Mouse (Mus musculus) hindbrain, embryonic 12.5 days (tissue): Measurements from ENCODE around the gene Rarb. TPM values are rescaled to one million over a fixed set of nuclear protein-coding genes. Genes with fewer than 3 reads are reported as not detected.

Experiments
- ATAC-seq: fragments of 200-750 bp; cut with Nextera tagmentation; 2 replicates; pipeline ENCODE4 v1.8.0; 2017; ENCODE audit warnings: moderate TSS enrichment; ENCODE audit not compliant: low FRiP score
- H3K27ac ChIP-seq: fragments of 300-500 bp; sonication (generic); 2 replicates; pipeline ENCODE4 v1.5.1; 2016; ENCODE audit warnings: mild to moderate bottlenecking
- H3K27me3 ChIP-seq: fragments of 300-500 bp; sonication (generic); 2 replicates; pipeline ENCODE4 v1.6.1; 2016; ENCODE audit warnings: mild to moderate bottlenecking
- H3K36me3 ChIP-seq: fragments of 300-500 bp; sonication (generic); 2 replicates; pipeline ENCODE4 v1.6.1; 2016; ENCODE audit warnings: mild to moderate bottlenecking
- H3K4me1 ChIP-seq: fragments of 300-500 bp; sonication (generic); 2 replicates; pipeline ENCODE4 v1.6.1; 2016
- H3K4me2 ChIP-seq: fragments of 300-500 bp; sonication (generic); replicated peaks from 2 replicates; pipeline ENCODE4 v1.6.1; 2016; ENCODE audit warnings: mild to moderate bottlenecking
- H3K4me3 ChIP-seq: fragments of 300-500 bp; sonication (generic); 2 replicates; pipeline ENCODE4 v1.5.1; 2016; ENCODE audit warnings: mild to moderate bottlenecking
- H3K9ac ChIP-seq: fragments of 300-500 bp; sonication (generic); 2 replicates; pipeline ENCODE4 v1.6.1; 2016; ENCODE audit warnings: mild to moderate bottlenecking, moderate library complexity
- H3K9me3 ChIP-seq: fragments of 300-500 bp; sonication (generic); replicated peaks from 2 replicates; pipeline ENCODE4 v1.6.1; 2016; ENCODE audit warnings: mild to moderate bottlenecking
- WGBS: fragments of 180-500 bp; shearing (Covaris S2); methylation state at CpG from one replicate; pipeline ENCODE4 v1.1.7; 2016; 5-methylcytosine and 5-hydroxymethylcytosine counted together
- polyA plus RNA-seq: library from polyadenylated mRNA; unstranded; fragments of >200 nt; fragmentation: Nextera tagmentation; extraction: Ambion mirVana; gene quantifications from 2 replicates; pipeline ENCODE4 v1.2.1, GENCODE M21; 2016

The Rarb gene
- polyA plus RNA-seq, 1 experiment from 2014 or later = 22.8 TPM

- Histone ChIP-seq H3K27ac (no peak overlapping the region), H3K4me3 (no peak overlapping the region), H3K9ac (no peak overlapping the region), H3K27me3 (peaks cover 4% of the 10 kb centered on the region; the same call in 1 of the 2 replicates), H3K4me2 (no peak overlapping the region), H3K9me3 (no peaks in the 10 kb centered on the region), H3K4me1 (peaks cover 12% of the 10 kb centered on the region), H3K36me3 (no peaks in the 10 kb centered on the region)
- WGBS = 89% methylated on average over 2 of the region's 2 CpGs
- no peak for ATAC-seq
These were observed 90.6 kb downstream of the Rarb start for GRCm38 (mm10) chr14:16728175-16728838.

- Histone ChIP-seq H3K4me2 (no peak overlapping the region), H3K36me3 (no peaks in the 10 kb centered on the region), H3K27ac (no peak overlapping the region), H3K27me3 (no peaks in the 10 kb centered on the region), H3K9me3 (no peaks in the 10 kb centered on the region), H3K4me3 (no peak overlapping the region), H3K9ac (no peak overlapping the region), H3K4me1 (no peaks in the 10 kb centered on the region)
- 90% methylated on average over 15 of the region's 15 CpGs for WGBS
- ATAC-seq = no peak
These were observed 95.0 kb downstream of the Rarb start for GRCm38 (mm10) chr14:16723991-16724390.

GRCm38 (mm10) chr14:16717821-16718220, 101.1 kb downstream of the Rarb start:
- WGBS = 70% methylated on average over 3 of the region's 3 CpGs
- no peak for ATAC-seq
- no peak overlapping the region for H3K9ac ChIP-seq
- no peaks in the 10 kb centered on the region for H3K36me3 ChIP-seq
- no peaks in the 10 kb centered on the region for H3K9me3 ChIP-seq
- H3K4me2 ChIP-seq = no peak overlapping the region
- no peak overlapping the region for H3K4me3 ChIP-seq
- no peak overlapping the region for H3K27ac ChIP-seq
- H3K27me3 ChIP-seq = no peaks in the 10 kb centered on the region
- peaks cover 4% of the 10 kb centered on the region; the same call in 1 of the 2 replicates for H3K4me1 ChIP-seq

- WGBS = 47% methylated on average over 9 of the region's 9 CpGs
- Histone ChIP-seq H3K27ac (no peak overlapping the region), H3K36me3 (no peaks in the 10 kb centered on the region)
These were observed 104.5 kb downstream of the Rarb start for GRCm38 (mm10) chr14:16714344-16714955.

GRCm38 (mm10) chr14:16713773-16714172, 105.2 kb downstream of the Rarb start:
- H3K4me2 ChIP-seq = no peak overlapping the region
- 66% methylated on average over 2 of the region's 2 CpGs for WGBS
- no peaks in the 10 kb centered on the region for H3K27me3 ChIP-seq
- no peak for ATAC-seq
- no peak overlapping the region for H3K9ac ChIP-seq
- H3K4me3 ChIP-seq = no peak overlapping the region
- peaks cover 4% of the 10 kb centered on the region; the same call in 1 of the 2 replicates for H3K4me1 ChIP-seq
- no peak overlapping the region; the same call in 1 of the 2 replicates for H3K27ac ChIP-seq
- H3K9me3 ChIP-seq = no peaks in the 10 kb centered on the region
- no peaks in the 10 kb centered on the region for H3K36me3 ChIP-seq

More at GRCm38 (mm10) chr14:16714344-16714955, 104.5 kb downstream of the Rarb start:
- Histone ChIP-seq H3K4me1 (peaks cover 4% of the 10 kb centered on the region; the same call in 1 of the 2 replicates), H3K4me2 (no peak overlapping the region), H3K9ac (no peak overlapping the region), H3K4me3 (no peak overlapping the region), H3K9me3 (no peaks in the 10 kb centered on the region), H3K27me3 (no peaks in the 10 kb centered on the region)
- ATAC-seq = peak; percentile 61; the same call in 1 of the 2 replicates

GRCm38 (mm10) chr14:16699228-16699627, 119.7 kb downstream of the Rarb start:
- Histone ChIP-seq H3K27ac (no peak overlapping the region), H3K9ac (no peak overlapping the region), H3K4me2 (no peak overlapping the region), H3K4me1 (peaks cover 3% of the 10 kb centered on the region; the same call in 1 of the 2 replicates), H3K4me3 (no peak overlapping the region), H3K27me3 (no peaks in the 10 kb centered on the region), H3K36me3 (no peaks in the 10 kb centered on the region), H3K9me3 (no peaks in the 10 kb centered on the region)
- no peak for ATAC-seq
- WGBS = 89% methylated on average over 4 of the region's 4 CpGs

- no peaks in the 10 kb centered on the region for H3K36me3 ChIP-seq
- H3K4me2 ChIP-seq = no peak overlapping the region
- H3K9ac ChIP-seq = no peak overlapping the region
- H3K27ac ChIP-seq = no peak overlapping the region
- ATAC-seq = no peak
- no peaks in the 10 kb centered on the region for H3K9me3 ChIP-seq
- H3K27me3 ChIP-seq = no peaks in the 10 kb centered on the region
- peaks cover 3% of the 10 kb centered on the region; the same call in 1 of the 2 replicates for H3K4me1 ChIP-seq
- 53% methylated on average over 3 of the region's 3 CpGs for WGBS
- H3K4me3 ChIP-seq = no peak overlapping the region
These were observed 123.4 kb downstream of the Rarb start for GRCm38 (mm10) chr14:16695453-16696120.

GRCm38 (mm10) chr14:16678335-16678734, 140.6 kb downstream of the Rarb start:
- H3K4me1 ChIP-seq = no peaks in the 10 kb centered on the region
- H3K9ac ChIP-seq = no peak overlapping the region
- H3K4me2 ChIP-seq = no peak overlapping the region
- no peak overlapping the region for H3K4me3 ChIP-seq
- H3K36me3 ChIP-seq = no peaks in the 10 kb centered on the region
- no peak for ATAC-seq
- H3K9me3 ChIP-seq = no peaks in the 10 kb centered on the region
- H3K27me3 ChIP-seq = no peaks in the 10 kb centered on the region
- WGBS = 80% methylated on average over 3 of the region's 3 CpGs
- no peak overlapping the region for H3K27ac ChIP-seq

GRCm38 (mm10) chr14:16677081-16677480, 141.9 kb downstream of the Rarb start:
- Histone ChIP-seq H3K9me3 (no peaks in the 10 kb centered on the region), H3K36me3 (no peaks in the 10 kb centered on the region), H3K4me3 (no peak overlapping the region), H3K9ac (no peak overlapping the region), H3K4me1 (no peaks in the 10 kb centered on the region), H3K27ac (no peak overlapping the region), H3K27me3 (no peaks in the 10 kb centered on the region), H3K4me2 (no peak overlapping the region)
- ATAC-seq = no peak

GRCm38 (mm10) chr14:16670571-16670970, 148.4 kb downstream of the Rarb start:
- 73% methylated on average over 3 of the region's 3 CpGs for WGBS
- no peaks in the 10 kb centered on the region for H3K9me3 ChIP-seq
- H3K9ac ChIP-seq = no peak overlapping the region
- H3K27me3 ChIP-seq = no peaks in the 10 kb centered on the region
- no peaks in the 10 kb centered on the region for H3K4me1 ChIP-seq
- H3K4me2 ChIP-seq = no peak overlapping the region
- H3K4me3 ChIP-seq = no peak overlapping the region
- H3K27ac ChIP-seq = no peak overlapping the region
- no peak for ATAC-seq
- no peaks in the 10 kb centered on the region for H3K36me3 ChIP-seq

GRCm38 (mm10) chr14:16639153-16639943, 179.6 kb downstream of the Rarb start:
- H3K27me3 ChIP-seq = no peaks in the 10 kb centered on the region
- ATAC-seq = no peak
- WGBS = 81% methylated on average over 19 of the region's 19 CpGs
- no peaks in the 10 kb centered on the region for H3K4me1 ChIP-seq
- no peak overlapping the region for H3K4me3 ChIP-seq
- H3K9ac ChIP-seq = no peak overlapping the region
- H3K36me3 ChIP-seq = no peaks in the 10 kb centered on the region
- H3K4me2 ChIP-seq = no peak overlapping the region
- H3K9me3 ChIP-seq = peaks cover 24% of the 10 kb centered on the region
- H3K27ac ChIP-seq = no peak overlapping the region

GRCm38 (mm10) chr14:16613975-16614374, 205.0 kb downstream of the Rarb start:
- no peak overlapping the region for H3K4me3 ChIP-seq
- no peak overlapping the region for H3K9ac ChIP-seq
- H3K27ac ChIP-seq = no peak overlapping the region
- H3K9me3 ChIP-seq = no peaks in the 10 kb centered on the region
- H3K27me3 ChIP-seq = no peaks in the 10 kb centered on the region
- H3K4me2 ChIP-seq = no peak overlapping the region
- H3K4me1 ChIP-seq = no peaks in the 10 kb centered on the region
- no peaks in the 10 kb centered on the region for H3K36me3 ChIP-seq
- no peak for ATAC-seq
